Mouse (Mus musculus) forelimb bud, embryonic 11.5 days (tissue): ENCODE results near the gene Pon1.
"Not testable (repeated sequence)": the region's sequence is repeated elsewhere in the genome, so short reads cannot be mapped to it uniquely, and the experiment has no call there.

Experiments
- DNase-seq: peaks from one replicate; pipeline ENCODE4 v3.0.0-alpha.2; 2012; ENCODE audit warnings: low read depth, low spot score

Gene Pon1

DNA sequence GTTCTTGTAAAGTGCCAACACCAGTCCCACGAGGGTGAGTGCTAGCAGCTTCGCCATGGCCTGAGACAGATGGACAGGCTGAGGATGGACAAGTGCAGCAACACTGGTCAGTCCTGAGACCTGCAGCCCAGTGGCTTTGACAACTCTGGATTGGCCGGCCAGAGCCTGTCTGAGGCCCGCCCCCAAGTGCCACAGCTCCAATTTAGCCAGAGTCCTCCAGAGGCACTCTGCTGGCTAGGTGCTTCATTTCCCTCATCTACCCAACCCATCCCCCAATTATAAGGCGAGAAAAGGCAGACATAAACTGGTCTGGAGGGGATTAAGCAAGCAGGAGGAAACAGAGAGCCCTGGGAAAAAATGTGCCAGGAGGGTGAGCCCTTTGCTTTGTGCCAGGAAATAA is at the start of gene Pon1:
Gene Pon1, minus strand, starts transcription at position 254 of the 400 bp plus-strand sequence.
- no peak for DNase-seq

DNA sequence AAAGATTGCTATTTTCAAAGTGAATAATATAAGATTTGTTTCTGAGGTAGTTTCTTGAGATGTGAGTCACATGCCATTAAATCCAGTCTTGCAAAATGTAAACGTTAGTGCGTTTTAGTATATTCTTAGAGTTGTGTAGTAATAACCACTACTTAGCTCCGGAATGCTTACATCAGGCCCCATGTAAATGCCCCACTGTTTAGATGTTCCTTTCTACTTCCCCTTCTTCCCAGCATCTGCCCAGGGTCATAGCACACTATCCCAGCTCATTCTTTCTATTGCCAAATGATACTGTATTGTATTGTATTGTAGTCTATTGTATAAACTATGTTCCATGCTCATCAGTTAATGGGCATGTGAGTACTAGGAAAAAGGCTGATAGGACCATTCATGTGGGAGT is 45.1 kb upstream of the Pon1 start:
- no peak for DNase-seq

DNA sequence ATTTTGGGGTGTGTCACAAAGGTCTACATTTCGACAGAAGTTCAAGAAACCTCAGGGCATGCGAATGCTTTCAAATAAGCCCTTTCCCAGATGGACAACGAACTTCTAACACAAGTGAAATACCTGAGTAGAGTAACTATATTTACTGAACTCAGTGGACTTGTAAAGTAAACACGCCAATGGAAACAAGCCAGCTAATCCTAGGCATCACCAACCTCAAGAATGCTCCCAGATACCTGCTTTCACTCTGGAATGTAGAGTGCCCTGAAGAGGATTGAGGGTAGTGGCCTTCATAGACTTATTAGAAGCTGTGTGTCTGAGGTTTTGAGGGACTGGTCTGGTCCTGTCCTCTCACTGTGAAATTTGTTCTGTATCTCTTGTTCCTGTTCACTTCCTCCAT is 43.8 kb upstream of the Pon1 start:
- no peak for DNase-seq

DNA sequence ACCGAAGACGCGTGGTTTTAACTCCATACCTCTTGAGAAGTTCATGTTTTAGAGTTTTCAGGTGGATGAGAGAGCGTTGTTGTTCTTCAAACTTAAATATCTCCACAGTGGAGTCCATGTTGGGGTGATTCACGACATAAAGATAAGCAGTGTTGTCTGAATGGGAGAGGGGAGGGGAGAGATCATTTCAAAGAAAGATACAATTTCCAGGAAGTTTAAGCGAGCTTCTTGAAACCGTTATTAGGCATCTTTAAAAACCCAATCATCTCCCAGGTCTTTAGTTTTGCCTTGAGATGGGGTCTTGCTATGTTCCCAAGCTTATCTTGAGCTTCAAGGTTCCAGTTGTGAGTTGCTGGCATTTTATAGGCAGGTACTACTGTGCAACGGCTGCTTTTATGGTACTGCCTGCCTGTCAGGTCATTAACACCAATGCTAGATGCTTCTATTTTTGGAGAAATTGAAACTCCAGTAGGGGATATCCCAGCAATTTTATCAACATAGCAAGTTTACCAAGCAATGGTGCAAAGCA is 43.2 kb upstream of the Pon1 start:
- DNase-seq, result no peak

GRCm38 (mm10) chr6:5234563-5234962 is 40.8 kb upstream of the Pon1 start:
- DNase-seq, result no peak

GRCm38 (mm10) chr6:5233812-5234211 is 40.1 kb upstream of the Pon1 start:
- no peak for DNase-seq

- no peak for DNase-seq
These were observed 38.3 kb upstream of the Pon1 start for GRCm38 (mm10) chr6:5232022-5232421.

DNA sequence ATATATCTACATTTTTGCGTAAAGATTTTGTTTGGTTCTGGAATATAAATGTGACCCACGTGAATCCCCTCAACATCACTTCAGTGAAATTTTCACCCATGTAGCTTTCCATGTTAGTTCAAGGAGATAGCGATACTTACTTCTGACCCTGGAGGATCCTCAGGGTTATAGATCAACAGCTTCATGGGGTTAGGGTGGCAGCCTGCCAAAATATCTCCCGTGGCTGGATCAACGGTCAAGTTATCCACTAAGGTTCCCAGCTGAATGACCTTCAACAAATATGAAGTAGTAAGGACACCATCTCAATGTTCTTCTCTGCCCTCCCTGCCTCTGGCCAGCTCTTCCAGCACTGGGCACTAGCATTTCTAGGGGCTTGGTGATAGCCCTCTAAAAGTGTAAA is 36.5 kb upstream of the Pon1 start:
- no peak for DNase-seq

DNA sequence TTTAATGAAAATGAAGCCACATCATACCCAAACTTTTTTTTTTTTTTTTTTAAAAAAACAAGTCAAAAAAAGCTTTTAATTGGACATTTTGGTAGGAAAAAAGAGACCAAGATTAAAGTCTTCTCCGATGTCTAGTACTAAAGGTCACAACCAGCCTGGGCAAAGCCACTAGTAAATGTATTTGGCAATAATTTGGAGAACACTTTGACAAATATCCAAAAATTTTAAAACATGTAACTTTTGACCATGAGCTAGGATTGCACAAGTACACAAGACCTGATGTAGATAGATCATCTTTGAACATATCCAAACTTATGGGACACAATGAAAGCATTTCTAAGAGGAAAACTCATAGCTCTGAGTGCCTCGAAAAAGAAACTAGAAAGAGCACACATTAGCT is 29.8 kb upstream of the Pon1 start:
- not testable (repeated sequence) for DNase-seq

DNA sequence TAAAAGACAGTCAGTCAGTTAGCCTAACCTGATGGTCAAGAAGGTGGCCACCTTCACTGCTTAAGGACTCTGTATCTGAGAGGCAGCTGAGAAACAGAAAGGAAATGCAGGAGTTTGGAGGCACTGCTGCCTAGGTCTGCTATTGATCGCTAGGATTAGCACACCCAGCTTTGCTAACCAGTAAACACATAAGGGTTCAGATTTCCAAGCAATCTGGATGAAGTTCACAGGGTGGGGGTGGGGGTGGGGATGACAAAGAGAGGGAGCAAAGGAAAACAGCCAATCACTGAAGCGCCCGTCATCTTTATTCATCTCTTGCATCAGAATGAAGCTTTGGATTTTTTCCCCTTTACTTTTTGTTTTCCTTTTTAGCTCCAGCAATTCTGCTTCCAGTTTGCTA is 28.3 kb upstream of the Pon1 start:
- no peak for DNase-seq

DNA sequence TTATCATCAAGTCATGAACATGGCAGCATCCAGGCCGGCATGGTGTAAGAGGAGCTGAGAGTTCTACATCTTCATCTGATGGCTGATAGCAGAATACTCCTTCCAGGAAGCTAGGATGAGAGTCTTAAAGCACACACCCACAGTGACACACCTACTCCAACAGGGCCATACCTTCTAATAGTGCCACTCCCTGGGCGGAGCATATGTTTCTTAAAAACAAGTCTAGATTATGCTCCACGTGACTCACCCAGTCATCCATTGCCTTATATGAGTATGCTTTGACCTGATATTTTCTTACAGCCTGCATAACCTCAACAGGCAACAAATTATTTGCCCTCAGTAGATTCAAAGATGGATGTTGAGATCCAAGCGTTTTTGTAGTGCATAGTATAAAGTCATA is 24.4 kb upstream of the Pon1 start:
- no peak for DNase-seq

DNA sequence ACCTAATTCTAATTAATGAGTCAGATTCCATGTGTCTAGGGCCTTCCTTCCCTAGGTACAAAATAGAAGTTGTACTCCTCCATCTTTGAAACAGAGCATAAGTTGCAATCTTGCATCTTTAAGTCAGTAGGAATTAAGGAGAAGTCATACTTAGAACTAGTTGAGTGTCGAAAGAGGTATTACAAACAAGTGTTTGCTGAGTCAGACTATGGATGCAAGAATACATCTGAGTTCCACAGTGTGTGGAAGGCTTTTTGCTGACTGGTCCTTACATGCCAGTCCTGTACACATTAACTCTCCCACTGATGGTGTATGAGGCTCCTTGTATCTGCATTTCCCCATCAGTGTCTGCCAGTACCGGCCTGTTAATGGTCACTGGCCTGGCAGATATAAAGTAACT is 14.1 kb upstream of the Pon1 start:
- no peak for DNase-seq

GRCm38 (mm10) chr6:5199916-5200315 is 6.2 kb upstream of the Pon1 start:
- no peak for DNase-seq

- no peak for DNase-seq
These were observed 5.7 kb upstream of the Pon1 start for GRCm38 (mm10) chr6:5199376-5199905.

DNA sequence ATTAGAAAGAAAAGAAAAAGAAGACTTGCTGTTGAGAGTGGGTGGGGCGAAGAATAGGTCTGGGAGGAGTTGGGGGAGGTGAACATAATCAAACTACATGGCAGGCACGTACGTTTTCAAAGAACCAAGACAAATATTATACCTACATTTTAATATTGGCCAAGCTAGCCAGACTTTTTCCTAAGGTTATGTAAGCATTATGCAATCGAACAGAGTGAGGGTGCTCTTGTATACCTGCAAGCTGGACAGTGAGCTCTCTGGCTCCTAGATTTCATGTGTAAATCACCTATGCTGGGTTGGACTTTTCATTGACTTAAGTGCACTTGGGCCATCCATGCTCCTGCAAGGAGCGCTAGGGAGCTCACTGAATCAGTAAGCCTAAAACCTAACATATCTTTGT is 4.8 kb upstream of the Pon1 start:
- DNase-seq, result no peak

DNA sequence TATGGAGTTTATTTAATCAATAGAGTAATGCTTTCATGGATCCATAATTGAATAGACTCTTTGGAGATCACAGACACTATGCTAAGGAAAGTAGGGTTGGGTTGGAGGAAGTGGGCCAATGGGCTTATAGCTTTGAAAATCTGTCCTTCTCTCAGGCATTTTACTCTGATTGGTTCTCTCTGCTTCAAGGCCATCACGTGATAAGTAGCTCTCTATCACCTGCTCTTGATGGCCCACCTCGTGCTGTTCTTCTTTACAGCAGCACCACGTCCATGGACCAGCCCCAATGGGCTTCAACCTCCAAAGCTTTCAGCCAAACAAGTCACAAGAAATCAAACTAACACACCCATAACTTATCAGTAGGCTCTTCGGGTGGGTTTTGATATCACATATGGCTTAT is 3.0 kb downstream of the Pon1 start:
- no peak for DNase-seq

DNA sequence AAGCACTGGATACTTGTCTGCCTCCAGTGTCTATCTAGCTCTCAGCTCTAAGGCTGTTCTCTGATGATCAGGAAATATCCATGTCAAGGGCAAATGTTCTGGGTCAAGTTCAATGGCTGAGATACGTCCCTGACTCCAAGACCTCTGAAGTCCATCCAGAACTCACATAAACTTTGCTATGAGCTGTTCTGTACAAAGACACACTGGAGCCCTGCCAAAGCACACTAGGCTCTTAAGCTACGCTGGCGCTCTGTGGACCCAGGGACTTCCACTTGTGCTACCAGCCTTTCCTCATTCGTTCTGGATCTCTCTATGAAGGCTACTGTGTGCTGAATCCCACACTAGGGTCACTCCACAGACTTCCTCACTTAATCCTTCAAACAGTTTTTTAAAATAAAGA is 4.2 kb downstream of the Pon1 start:
- no peak for DNase-seq

- DNase-seq, result no peak
These were observed 4.8 kb downstream of the Pon1 start for GRCm38 (mm10) chr6:5188938-5189337.

DNA sequence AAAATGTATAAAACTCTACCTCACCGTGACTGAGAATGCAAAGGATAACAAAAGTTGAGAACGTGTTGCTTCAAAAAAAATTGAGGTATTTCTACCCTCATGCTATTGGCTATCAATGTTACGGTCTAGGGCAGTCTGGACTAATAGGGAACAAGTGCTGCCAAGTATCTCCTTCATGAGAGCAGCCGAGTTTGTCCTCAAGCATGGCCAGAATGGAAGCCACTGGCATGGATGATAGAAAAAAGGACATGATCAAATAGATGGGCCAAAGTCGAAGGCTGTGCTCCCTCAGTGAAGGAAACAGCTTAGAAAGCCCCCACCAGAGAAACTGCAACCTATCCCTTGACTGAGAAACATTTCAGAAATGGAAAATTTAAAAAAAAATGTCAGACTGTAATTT is 5.7 kb downstream of the Pon1 start:
- no peak for DNase-seq

GRCm38 (mm10) chr6:5187586-5187985 is 6.2 kb downstream of the Pon1 start:
- no peak for DNase-seq

- no peak for DNase-seq
These were observed 7.4 kb downstream of the Pon1 start for GRCm38 (mm10) chr6:5186229-5186950.

- DNase-seq, result no peak
These were observed 13.1 kb downstream of the Pon1 start for GRCm38 (mm10) chr6:5180645-5181044.

DNA sequence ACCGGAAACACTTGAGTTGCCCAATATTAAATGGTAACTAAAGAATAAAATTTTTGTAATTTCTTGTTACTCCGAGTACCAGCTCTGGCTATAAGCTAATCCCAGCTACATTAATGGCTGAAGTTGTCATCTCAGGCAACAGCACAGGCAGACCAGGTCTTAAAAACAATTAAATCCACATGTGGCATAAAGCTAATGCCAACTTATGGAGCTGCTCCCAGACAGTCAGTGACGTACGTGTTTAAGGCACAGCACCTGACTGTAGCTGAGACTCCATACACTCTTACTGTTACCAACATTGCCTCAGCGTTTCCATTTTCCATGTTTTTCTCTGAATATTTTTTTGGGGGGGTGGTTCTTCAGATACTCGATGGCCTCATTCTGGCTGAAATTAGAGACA is 14.6 kb downstream of the Pon1 start:
- peak; percentile 57 for DNase-seq
